Mouse (Mus musculus): ENCODE measurements around the gene Tmem198. TPM values are rescaled to one million over a fixed set of nuclear protein-coding genes. Genes with fewer than 3 reads are reported as not detected.

Gene Tmem198
- polyA plus RNA-seq, 1 experiment from 2014 or later: not detected

DNA sequence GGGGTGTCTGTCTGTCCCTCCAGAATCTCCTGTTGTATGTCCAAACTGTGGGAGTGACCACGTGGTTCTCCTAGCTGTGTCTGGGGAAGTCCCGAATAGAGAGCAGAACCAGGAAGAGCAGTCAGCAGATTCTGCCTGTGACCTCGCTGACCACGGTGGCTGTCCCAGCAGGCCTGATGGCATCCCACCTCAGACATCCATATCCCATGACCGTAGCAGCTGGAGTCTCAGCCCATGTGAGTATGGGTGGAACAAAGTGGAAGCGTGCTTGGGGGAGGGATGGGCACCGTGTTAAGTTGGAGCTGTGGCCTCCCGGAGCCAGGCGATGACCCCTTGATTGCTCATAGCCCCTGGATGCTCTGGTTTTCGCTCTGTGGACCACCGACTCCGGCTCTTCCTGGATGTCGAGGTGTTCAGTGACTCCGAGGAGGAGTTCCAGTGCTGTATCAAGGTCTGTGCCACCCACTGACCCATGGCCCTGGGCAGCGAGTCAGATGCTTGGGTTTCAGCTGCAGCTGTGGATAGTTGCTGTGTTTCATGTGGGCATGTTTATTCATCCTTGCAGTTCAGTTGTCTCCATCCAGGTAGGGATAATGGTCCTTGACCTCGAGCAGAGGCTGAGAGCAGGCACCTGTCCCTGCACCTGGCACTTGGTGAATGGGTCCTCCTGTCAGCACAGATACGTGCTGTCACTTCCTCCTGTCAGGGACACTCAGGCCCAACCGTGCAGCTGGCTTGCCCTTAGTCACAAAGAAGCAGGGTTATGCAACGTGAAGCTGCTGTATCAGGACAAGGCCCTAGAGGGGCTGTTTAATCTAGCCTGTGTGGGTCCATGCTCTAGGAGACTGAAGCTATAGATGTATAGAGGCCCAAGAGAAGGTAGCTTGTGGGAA is 53.2 kb downstream of the Tmem198 start:
- H3K4me2 ChIP-seq (ENCODE audit: low read depth, low read length): no peak overlapping the region
- H3K9ac ChIP-seq (replicated peaks): no peak overlapping the region
- H3K36me3 ChIP-seq (replicated peaks; ENCODE audit: insufficient read depth, low read length): peaks cover 28% of the 10 kb centered on the region
- H3K27me3 ChIP-seq (ENCODE audit: insufficient read depth, low read length): no peaks in the 10 kb centered on the region
- no peak for TF ChIP-seq CTCF (IDR thresholded peaks at IDR 0.05; ENCODE audit: low read depth)
- TF ChIP-seq EP300 (IDR thresholded peaks at IDR 0.05; ENCODE audit: low read depth): no peak
- no peaks in the 10 kb centered on the region for H3K4me1 ChIP-seq (ENCODE audit: insufficient read depth)
- ATAC-seq: no peak
- WGBS (ENCODE audit: insufficient replicate concordance): 75% methylated on average over 19 of the region's 19 CpGs
- no peak overlapping the region for H3K4me3 ChIP-seq (ENCODE audit: low read depth, low read length)
- no peak overlapping the region for H3K27ac ChIP-seq (ENCODE audit: low read depth)
- DNase-seq: no peak
- no peaks in the 10 kb centered on the region for H3K9me3 ChIP-seq (ENCODE audit: low read length)

DNA sequence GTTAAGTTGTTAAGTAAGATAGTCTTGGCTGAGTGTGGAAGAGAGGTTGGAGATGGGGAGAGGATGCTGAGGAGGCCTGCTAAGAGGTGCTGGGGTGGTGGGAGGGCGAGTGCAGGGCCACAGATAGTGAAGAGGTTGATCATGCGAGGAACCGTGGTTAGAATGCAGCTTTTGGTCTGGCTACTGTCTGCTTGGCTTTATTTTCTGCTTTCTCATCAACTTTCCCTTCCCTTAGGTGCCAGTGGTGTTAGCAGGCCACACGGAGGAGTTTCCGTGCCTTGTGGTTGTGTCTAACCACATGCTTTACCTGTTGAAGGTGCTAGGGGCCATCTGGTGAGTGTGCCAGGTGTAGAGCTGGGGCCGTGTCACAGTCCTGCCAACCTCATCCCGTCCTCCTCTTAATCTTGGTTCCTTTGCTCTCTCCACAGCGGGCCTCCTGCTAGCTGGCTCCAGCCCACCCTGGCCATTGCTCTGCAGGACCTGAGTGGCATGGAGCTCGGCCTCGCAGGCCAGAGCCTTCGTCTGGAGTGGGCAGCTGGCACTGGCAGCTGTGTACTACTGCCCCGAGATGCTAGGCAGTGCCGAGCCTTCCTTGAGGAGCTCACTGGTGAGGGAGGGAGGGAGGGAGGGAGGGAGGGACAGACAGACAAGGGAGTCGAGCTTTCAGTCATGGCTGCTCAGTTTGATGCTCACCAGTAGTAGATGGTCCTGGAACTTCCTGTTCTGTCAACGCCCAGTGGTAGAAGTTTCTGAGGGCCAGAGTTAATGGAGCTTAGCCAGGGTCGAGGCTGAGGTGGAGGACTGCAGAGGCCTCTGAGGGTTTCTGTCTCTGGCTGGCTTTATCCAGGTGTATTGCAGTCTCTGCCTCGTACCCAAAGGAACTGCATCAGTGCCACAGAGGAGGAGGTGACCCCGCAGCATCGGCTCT is 54.3 kb downstream of the Tmem198 start:
- TF ChIP-seq CTCF (IDR thresholded peaks at IDR 0.05; ENCODE audit: low read depth) (no peak), EP300 (IDR thresholded peaks at IDR 0.05; ENCODE audit: low read depth) (no peak)
- no peak for DNase-seq
- no peak for ATAC-seq

More for the DNA sequence above, 54.3 kb downstream of the Tmem198 start:
- Histone ChIP-seq H3K27ac (ENCODE audit: low read depth) (no peak overlapping the region), H3K27me3 (ENCODE audit: insufficient read depth, low read length) (no peaks in the 10 kb centered on the region), H3K4me1 (ENCODE audit: insufficient read depth) (no peaks in the 10 kb centered on the region), H3K4me3 (ENCODE audit: low read depth, low read length) (no peak overlapping the region), H3K9ac (replicated peaks) (no peak overlapping the region), H3K36me3 (replicated peaks; ENCODE audit: insufficient read depth, low read length) (peaks cover 24% of the 10 kb centered on the region), H3K9me3 (ENCODE audit: low read length) (no peaks in the 10 kb centered on the region), H3K4me2 (ENCODE audit: low read depth, low read length) (no peak overlapping the region)
- 82% methylated on average over 19 of the region's 19 CpGs for WGBS (ENCODE audit: insufficient replicate concordance)

Other genes with a start within 250 kb of the Tmem198 start
- gene A630095N17Rik, start 247.4 kb upstream of the Tmem198 start, polyA plus RNA-seq (2015; fragmentation: Nextera tagmentation; extraction: Ambion mirVana): 0.18 TPM in 1 of 2 replicates, not detected in the other
- gene Dnajb2, start 243.1 kb upstream of the Tmem198 start, polyA plus RNA-seq (2015; fragmentation: Nextera tagmentation; extraction: Ambion mirVana): 29.0 and 31.0 TPM in 2 replicates
- 0.02 and 0.09 TPM in 2 replicates for gene Ptprn, start 215.0 kb upstream of the Tmem198 start, polyA plus RNA-seq (2015; fragmentation: Nextera tagmentation; extraction: Ambion mirVana)
- gene Resp18, start 201.1 kb upstream of the Tmem198 start, polyA plus RNA-seq (2015; fragmentation: Nextera tagmentation; extraction: Ambion mirVana): not detected in 2 replicates
- 50.5 and 52.8 TPM in 2 replicates for gene Dnpep, start 161.5 kb upstream of the Tmem198 start, polyA plus RNA-seq (2015; fragmentation: Nextera tagmentation; extraction: Ambion mirVana)
- gene Des, start 119.2 kb upstream of the Tmem198 start, polyA plus RNA-seq (2015; fragmentation: Nextera tagmentation; extraction: Ambion mirVana): 4.0 and 14.2 TPM in 2 replicates
- gene Speg, start 104.2 kb upstream of the Tmem198 start, polyA plus RNA-seq (2015; fragmentation: Nextera tagmentation; extraction: Ambion mirVana): 3.4 and 3.5 TPM in 2 replicates
- 21.0 and 22.0 TPM in 2 replicates for gene Gmppa, start 43.6 kb upstream of the Tmem198 start, polyA plus RNA-seq (2015; fragmentation: Nextera tagmentation; extraction: Ambion mirVana)
- gene Asic4, start 29.1 kb upstream of the Tmem198 start, polyA plus RNA-seq (2015; fragmentation: Nextera tagmentation; extraction: Ambion mirVana): not detected in 2 replicates
- 3.1 and 3.3 TPM in 2 replicates for gene Chpf, start 225 bp upstream of the Tmem198 start, polyA plus RNA-seq (2015; fragmentation: Nextera tagmentation; extraction: Ambion mirVana)
- 3.4 and 4.5 TPM in 2 replicates for gene Obsl1, start 26.9 kb downstream of the Tmem198 start, polyA plus RNA-seq (2015; fragmentation: Nextera tagmentation; extraction: Ambion mirVana)
- 0.33 and 0.36 TPM in 2 replicates for gene Inha, start 27.5 kb downstream of the Tmem198 start, polyA plus RNA-seq (2015; fragmentation: Nextera tagmentation; extraction: Ambion mirVana)
- 3.3 TPM in 2 replicates for gene Stk11ip, start 42.0 kb downstream of the Tmem198 start, polyA plus RNA-seq (2015; fragmentation: Nextera tagmentation; extraction: Ambion mirVana)
- gene Slc4a3, start 66.7 kb downstream of the Tmem198 start, polyA plus RNA-seq (2015; fragmentation: Nextera tagmentation; extraction: Ambion mirVana): 0.40 and 0.42 TPM in 2 replicates